Mouse (Mus musculus) adipose tissue, adult 10 weeks (tissue): ENCODE data around the gene Timeless. TPM values are rescaled to one million over a fixed set of nuclear protein-coding genes. Genes with fewer than 3 reads are reported as not detected.

ENCODE experiments used
- polyA plus RNA-seq: library from polyadenylated mRNA; stranded (reverse); fragments of 350-450 nt; fragmentation: Illumina TruSeq; extraction: RNeasy Lipid Tissue Mini Kit (QIAGEN cat#74804); gene quantifications from one replicate; pipeline ENCODE4 v1.2.3, GENCODE M21; 2014; ENCODE audit warnings: low read depth, low replicate concordance

The Timeless gene
- 5.1 TPM for polyA plus RNA-seq

DNA sequence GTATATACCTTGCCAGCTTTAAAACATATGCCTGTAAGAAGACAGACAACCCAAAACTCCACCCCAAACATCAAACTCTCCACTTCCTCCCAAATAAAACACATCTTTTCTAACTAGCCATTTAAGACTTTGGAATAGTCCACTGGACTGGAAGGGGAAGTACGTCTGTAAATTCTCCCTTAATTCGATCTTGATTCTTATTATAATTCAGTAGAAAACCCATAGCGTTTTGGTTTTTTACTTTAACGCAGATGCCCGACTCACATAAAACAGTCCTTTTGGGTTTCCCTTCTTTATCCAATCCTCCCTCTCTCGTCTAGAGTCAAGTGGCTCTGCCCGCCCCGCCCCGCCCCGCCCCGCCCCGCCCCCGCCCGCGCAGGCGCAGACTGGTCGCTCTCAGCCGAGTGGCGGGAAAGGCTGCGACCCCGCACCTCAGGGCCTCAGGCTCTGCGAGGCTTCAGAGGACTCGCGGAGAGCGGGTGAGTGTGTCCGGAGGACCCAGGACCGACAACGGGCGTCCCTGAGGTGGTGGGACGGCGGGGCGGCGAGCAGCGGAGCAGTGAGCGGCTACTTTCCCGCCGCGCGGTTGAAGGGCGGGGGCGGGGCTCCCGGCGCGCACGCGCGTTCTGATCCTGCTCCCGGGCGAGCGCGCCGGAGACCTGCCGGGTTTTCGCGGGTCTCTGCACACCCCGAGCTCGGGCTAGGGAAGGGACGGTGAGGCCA lies at the start of gene Timeless:
Gene Timeless, plus strand, starts transcription at position 369 of the 723 bp plus-strand sequence.

GRCm38 (mm10) chr10:128194024-128194550 lies 37.8 kb upstream of the Timeless start, which contains the start of gene Gls2:
Gene Gls2, plus strand, starts transcription at chr10:128194457.

GRCm38 (mm10) chr10:128211390-128212108 lies 20.3 kb upstream of the Timeless start, which contains the start of gene Spryd4:
Gene Spryd4, minus strand, starts transcription at chr10:128211807.

DNA sequence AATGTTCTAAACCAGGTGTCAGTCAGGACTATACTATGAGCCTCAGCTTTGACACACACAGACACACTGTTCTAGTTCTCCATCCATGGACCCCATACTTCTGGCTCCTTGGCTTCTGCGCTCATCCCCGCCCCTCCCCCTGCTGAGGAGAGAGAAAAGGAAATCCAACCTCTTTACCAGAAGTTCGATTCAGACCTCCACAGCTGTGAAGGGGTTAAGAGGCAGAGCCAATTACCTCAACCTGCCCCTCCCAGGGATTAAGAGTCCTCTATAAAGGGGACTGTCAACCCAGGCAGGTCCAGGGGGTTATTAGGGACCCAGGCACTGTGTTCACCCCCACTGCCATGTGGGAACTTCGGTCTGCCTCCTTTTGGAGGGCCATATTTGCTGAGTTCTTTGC lies 6.3 kb upstream of the Timeless start, which contains the start of gene Mip:
Gene Mip, plus strand, starts transcription at position 301 of the 400 bp plus-strand sequence.

GRCm38 (mm10) chr10:128253677-128254255 lies 21.9 kb downstream of the Timeless start, which contains the start of gene Apon:
Gene Apon, plus strand, starts transcription at chr10:128254096.

DNA sequence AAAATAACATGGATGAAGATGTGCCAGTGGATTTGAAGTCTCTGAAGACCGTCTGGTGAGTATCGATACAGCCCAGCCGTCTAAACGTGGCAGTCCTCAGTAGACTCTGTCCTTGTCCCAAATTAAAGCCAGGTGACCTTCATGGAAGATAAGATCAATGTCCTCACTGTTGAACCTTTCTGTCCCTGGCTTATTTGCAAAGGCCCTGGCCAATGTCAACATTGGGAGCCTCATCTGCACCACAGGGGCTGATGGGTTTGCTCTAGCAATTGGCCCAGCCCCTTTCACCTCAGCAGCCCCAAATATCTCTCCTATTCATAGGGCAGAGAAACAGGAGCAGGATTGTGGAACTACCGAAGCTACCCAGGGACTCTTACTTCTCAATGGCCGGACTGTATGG lies 36.5 kb downstream of the Timeless start, which contains the start of gene Apof:
Gene Apof, plus strand, starts transcription at position 301 of the 400 bp plus-strand sequence.

DNA sequence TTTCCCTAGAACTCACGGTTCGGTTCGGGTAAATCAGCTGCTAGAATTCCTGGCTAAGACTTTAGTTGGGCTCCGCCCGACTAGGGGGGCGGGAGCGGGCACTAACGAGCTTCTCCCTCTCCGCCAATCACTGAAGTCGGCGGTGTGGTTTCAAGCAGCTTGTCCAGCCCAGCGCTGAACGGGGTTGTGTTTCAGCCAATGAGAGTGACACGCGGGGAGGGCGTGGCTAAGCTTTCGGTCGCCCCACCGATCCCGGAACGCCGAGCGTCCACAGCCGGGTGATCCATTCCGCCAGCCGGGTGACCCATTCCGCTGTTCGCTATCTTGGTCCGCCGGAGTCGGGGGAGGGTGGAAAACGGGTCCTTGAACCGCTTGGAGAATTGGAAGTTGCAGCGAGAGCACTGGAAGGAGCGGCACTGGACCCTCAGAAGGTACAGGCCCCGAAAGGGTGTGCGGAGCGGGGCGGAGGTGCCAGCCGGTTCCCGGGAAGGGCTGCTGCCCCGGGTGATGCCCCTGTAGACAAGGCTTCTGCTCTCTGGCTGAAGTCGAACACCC lies 38.5 kb downstream of the Timeless start, which contains the start of gene Stat2:
Gene Stat2, plus strand, starts transcription at position 273 of the 555 bp plus-strand sequence.

DNA sequence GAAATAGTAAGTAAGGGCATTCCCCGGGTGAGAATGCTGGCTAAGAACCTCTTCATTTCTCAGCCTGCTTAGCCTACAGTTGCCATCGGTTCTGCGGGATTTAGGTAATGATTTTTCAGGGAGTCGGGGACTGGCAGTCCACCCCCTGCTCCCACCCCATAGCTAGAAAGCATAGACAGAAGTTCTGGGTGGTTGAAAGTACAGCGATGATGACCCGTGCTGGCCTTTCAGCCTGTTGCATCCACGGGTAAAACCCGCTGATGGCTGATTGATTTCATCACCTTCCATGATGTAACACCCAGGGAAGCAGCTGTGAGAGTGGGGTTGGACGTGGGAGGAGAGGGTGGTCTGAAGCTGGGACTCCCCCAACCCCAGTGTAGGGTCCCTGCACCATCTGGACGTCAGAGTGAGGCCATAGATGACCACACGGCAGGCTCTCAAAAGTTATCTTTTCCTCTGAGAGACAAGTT lies 66.9 kb downstream of the Timeless start, which contains the start of gene Il23a:
Gene Il23a, minus strand, starts transcription at position 51 of the 470 bp plus-strand sequence.

Other genes with a start within 250 kb of the Timeless start
- gene Hsd17b6, start 224.5 kb upstream of the Timeless start, polyA plus RNA-seq = not detected
- gene Prim1, start 216.9 kb upstream of the Timeless start, polyA plus RNA-seq = 7.3 TPM
- 744 TPM for gene Naca, start 196.5 kb upstream of the Timeless start, polyA plus RNA-seq
- gene Ptges3, start 173.1 kb upstream of the Timeless start, polyA plus RNA-seq = 84.8 TPM
- gene Atp5b, start 148.8 kb upstream of the Timeless start, polyA plus RNA-seq = 972 TPM
- gene Baz2a, start 140.5 kb upstream of the Timeless start, polyA plus RNA-seq = 33.2 TPM
- 87.6 TPM for gene Rbms2, start 51.8 kb upstream of the Timeless start, polyA plus RNA-seq
- 0.81 TPM for gene Gls2, start 37.6 kb upstream of the Timeless start, polyA plus RNA-seq
- 9.3 TPM for gene Spryd4, start 20.3 kb upstream of the Timeless start, polyA plus RNA-seq
- gene Mip, start 6.2 kb upstream of the Timeless start, polyA plus RNA-seq = not detected
- gene Apon, start 22.0 kb downstream of the Timeless start, polyA plus RNA-seq = not detected
- gene Apof, start 36.6 kb downstream of the Timeless start, polyA plus RNA-seq = not detected
- gene Stat2, start 38.5 kb downstream of the Timeless start, polyA plus RNA-seq = 29.3 TPM
- gene Il23a, start 66.7 kb downstream of the Timeless start, polyA plus RNA-seq = 0.52 TPM
- gene Pan2, start 71.3 kb downstream of the Timeless start, polyA plus RNA-seq = 18.7 TPM
- gene Cnpy2, start 90.4 kb downstream of the Timeless start, polyA plus RNA-seq = 146 TPM
- gene Cs, start 105.7 kb downstream of the Timeless start, polyA plus RNA-seq = 162 TPM
- 39.7 TPM for gene Coq10a, start 136.9 kb downstream of the Timeless start, polyA plus RNA-seq
- gene Ankrd52, start 145.1 kb downstream of the Timeless start, polyA plus RNA-seq = 26.0 TPM
- gene Slc39a5, start 169.2 kb downstream of the Timeless start, polyA plus RNA-seq = 0.30 TPM
- gene Nabp2, start 179.4 kb downstream of the Timeless start, polyA plus RNA-seq = 47.3 TPM
- gene Rnf41, start 179.6 kb downstream of the Timeless start, polyA plus RNA-seq = 33.2 TPM
- gene Smarcc2, start 227.2 kb downstream of the Timeless start, polyA plus RNA-seq = 105 TPM